Mouse (Mus musculus) thymus, adult 2 months (tissue): ENCODE measurements around the gene S100a16.

Experiments
- CTCF ChIP-seq: fragments of 200-500 bp; IDR thresholded peaks from 2 replicates; pipeline ENCODE4 v1.5.1; 2012; ENCODE audit warnings: mild to moderate bottlenecking, control low read depth, low read length, moderate library complexity, borderline replicate concordance; ENCODE audit not compliant: control insufficient read depth, poor library complexity, insufficient read depth; ENCODE audit errors: extremely low read depth
- POLR2A ChIP-seq: fragments of 200-500 bp; IDR thresholded peaks from 2 replicates; pipeline ENCODE4 v1.6.1; 2012; ENCODE audit warnings: mild to moderate bottlenecking, low read length, control low read depth, moderate library complexity; ENCODE audit not compliant: control insufficient read depth, poor library complexity, insufficient read depth; ENCODE audit errors: extremely low read depth

GRCm38 (mm10) chr3:90552231-90552630, 15.2 kb downstream of the S100a16 start:
- TF ChIP-seq CTCF (no peak), POLR2A (no peak)
